Mouse (Mus musculus): ENCODE measurements around the gene Pdpk1.
"Not testable (repeated sequence)": the region's sequence is repeated elsewhere in the genome, so short reads cannot be mapped to it uniquely, and the experiment has no call there.

Gene Pdpk1

DNA sequence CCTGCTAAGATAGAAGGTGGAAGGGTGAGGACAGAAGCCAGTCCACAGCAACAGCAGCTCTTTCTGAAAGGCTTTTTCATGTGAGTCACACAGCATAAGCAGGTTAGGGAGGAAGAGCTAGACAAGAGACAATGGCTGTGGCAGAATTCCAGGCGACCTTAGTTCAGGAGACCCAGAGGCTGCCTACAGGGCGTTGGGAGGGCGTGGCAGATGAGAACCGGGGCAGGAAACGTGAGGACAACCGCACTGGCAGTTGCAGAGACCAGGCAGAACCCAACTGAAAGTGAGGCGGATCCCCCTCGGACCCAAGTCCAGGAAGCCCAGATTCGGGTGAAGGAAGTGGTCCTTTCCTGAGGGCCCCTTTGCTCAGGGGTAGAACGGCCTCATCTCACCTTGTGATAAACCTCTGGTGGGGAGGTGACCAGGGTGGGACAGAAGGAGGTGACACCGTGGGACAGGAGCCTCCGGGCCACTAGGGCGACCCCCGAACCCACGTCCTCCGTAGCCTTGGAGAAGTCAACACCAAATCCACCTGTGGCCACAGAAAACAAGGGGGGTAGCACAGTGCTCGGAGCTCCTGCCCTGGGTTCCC lies 12.0 kb upstream of the Pdpk1 start:
- DNase-seq: no peak

DNA sequence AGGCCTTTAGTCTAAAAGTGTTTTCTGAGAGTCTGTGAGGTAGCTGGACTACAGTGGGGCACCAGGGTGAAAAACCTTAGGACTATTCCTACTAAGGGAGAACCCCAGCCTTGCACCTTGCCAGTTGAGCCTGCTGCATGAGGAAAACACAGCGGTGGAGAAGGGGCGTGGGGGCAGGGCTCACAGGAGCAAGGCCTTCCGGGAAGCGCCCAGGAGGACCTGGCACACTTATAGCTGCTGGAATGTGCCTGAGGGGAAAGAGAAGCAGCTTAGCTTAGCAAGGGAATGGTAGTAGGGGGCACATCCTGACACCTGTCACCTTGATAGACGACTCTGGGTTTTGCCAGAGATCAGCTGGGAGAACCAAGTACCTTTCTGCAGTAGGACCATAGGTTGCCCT lies 10.7 kb upstream of the Pdpk1 start:
- no peak for DNase-seq

GRCm38 (mm10) chr17:24157526-24157925 lies 6.8 kb upstream of the Pdpk1 start:
- DNase-seq: no peak

DNA sequence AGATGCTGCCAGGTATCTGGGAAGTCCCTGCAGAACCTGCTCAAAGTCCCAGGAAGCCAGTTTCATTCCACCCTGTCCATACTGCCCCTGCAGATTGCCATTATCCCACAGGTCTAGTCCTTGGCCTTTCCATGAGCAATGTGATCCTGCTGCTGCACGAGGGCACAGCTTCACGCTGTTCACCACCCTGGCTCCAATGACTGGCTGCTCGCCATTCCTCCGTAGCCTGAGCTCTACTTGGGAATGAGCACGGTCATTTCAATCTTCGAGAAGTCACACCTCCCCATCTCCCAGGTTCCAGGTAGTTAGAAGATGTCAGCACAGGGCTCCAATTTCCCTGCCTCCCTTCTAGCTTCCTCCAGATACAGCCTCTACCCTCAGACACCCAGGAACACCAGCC lies 6.4 kb upstream of the Pdpk1 start:
- DNase-seq: no peak

GRCm38 (mm10) chr17:24156394-24156793 lies 5.7 kb upstream of the Pdpk1 start:
- DNase-seq: no peak

- DNase-seq: no peak
Observed at GRCm38 (mm10) chr17:24155742-24156141, 5.0 kb upstream of the Pdpk1 start.

GRCm38 (mm10) chr17:24154463-24154862 lies 3.7 kb upstream of the Pdpk1 start:
- DNase-seq: no peak

DNA sequence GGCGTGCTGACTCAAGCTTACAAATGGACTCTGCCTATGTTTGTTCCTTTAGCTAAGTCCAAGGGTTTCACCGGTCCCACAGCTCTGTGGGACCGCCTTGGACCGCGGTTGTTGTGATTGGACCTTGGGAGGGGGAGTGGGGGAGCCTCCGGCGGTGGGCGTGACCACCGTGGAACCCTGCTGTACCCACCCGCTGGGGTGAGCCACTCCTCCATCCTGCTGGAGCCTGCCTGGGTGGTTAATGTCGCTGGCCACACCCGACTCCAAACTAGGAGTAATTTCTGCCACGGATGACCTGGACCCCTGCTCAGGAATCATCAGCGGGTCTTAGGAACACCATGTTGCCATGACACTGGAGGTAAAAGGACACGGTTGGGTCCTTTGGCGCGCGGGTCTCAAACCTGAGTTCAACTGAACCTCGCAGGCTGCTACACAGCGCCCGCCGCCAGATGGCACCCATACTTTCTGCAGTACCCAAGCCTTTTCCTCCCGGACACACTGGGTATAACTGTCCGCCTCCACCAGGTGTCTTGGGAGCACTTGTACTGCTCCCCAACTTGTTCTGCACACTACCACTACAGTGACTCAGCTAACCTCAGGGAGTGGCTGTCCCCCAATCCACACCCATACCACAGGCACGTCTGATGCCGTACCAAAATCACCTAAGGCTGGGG lies 1.3 kb upstream of the Pdpk1 start:
- peak; percentile 76 for DNase-seq

DNA sequence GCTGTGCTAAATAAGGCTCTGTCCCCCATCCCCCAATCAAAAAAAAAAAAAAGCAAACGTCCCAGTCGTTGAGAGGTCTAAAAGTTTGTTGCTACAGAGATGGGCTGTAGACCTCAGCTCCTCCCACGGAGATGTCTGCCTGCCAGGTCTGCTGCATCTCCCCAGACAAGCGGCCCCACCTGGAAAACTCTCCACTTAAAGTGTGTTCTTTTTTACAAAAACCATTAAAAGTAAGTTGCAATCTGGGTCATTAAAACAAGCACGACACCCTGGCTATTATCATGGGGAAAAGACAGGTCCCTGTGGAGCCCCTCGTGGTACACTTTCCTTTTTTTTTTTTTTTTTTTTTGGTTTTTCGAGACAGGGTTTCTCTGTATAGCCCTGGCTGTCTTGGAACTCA lies 658 bp upstream of the Pdpk1 start:
- DNase-seq: no peak

GRCm38 (mm10) chr17:24149421-24149820 lies 1.3 kb downstream of the Pdpk1 start:
- DNase-seq: no peak

DNA sequence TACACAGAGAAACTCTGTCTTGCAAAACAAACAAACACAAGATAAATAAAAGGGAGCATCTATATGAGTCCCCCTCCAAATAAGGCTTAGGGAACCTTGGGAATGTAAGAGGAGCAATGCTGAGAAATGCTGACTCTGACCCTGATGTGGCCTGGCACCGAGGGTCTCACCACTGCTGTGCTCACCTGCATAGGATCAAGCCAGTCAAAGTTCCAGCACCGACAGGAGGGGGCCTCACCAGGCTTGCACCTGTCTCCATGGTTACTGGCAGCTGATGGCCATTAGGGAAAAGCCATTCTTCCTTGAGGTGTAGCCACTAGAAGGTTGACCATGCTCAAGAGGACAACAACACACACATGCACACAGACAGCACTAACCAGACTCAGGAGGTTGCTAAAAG lies 7.8 kb downstream of the Pdpk1 start:
- DNase-seq: no peak

DNA sequence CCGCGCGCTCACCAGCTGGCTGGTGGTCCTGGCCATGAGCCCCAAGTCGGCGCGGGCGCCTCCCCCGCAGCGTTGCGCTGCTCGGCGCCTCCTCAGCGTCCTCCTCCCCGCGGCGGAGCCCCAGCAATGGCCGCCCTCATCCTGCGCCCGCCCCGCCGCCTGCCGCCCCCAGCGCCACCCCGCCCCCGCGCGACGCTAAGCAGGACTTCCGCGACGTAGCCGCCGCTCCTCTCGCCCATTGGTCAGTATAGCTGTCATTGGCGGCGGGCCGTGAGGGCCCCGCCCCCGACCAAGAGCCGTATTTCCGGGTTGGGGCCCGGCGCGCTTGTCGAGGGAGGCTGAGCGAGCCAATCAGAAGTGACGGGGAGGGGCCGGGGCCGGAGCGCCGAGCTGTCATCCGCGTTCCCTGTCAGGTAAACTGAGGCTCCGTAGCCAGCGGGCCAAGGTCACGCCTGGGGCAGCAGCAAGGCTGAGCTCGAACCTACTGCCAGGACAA lies 9.3 kb downstream of the Pdpk1 start:
- DNase-seq: peak; percentile 98

DNA sequence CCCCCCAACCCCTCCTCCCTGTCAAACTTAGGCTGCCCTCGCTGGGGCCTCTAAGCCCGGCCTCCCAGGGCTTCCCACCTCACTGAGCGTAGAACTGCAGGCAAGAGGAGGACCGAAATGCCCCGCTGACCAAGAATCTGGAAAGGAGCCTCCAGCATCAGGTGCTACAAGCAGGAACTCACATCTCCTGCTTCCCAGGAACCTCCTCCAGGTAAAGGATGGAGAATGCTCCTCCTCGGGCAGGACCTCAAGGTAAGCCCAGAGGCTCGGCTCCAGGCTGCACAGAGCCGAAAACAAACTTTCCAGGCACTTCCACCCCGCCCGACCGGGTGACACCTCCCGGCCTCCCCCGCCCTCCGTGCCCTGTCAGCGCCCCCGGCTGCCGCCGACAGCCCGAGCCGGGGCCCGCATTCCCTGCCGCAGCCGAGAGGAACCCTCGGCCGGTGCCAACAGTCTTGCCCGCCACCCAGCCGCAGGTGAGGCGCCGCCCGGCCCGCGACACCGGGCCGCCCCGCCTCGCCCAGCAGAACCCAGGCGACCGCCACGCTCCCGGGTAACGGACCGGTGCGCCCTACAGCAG lies 9.8 kb downstream of the Pdpk1 start:
- no peak for DNase-seq

- no peak for DNase-seq
Observed at GRCm38 (mm10) chr17:24139968-24140367, 10.8 kb downstream of the Pdpk1 start.

DNA sequence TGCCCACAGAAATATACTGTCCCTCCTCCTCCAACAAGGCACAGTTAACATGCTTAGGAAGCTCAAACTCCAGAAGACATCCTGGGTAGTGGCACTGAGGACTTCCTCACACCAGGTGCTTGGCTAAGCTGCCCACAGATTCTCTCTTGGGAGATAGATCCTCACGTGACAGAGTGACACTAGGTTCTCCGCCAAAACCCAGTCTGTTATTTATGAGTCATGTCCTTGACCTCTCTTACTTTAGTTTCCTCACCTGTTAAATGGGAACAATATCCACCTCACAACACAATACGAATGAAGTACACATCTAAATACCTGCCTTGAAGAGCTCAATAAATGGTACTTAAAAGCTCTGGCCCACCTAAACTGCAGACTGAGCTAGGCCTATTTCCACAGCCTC lies 11.5 kb downstream of the Pdpk1 start:
- no peak for DNase-seq

- DNase-seq: no peak
Observed at GRCm38 (mm10) chr17:24137226-24137880, 13.4 kb downstream of the Pdpk1 start.

DNA sequence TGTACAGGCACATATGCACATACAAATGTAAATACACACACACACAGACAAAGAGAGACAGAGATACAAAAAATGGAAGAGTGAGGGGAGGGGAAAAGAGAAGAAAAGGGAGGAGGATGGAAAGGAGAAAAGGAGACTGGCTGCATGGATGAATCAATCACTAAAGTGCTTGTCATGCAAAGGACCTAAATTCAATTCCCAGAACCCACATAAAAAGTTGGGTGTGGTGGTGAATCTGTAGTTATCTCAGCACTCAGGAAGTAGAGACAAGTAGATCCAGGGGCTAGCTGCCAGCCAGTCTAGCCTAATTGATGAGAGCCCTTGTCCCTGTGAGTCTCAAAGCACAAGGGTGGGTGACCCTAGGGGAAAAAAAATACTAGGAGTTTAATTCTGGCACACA lies 16.7 kb downstream of the Pdpk1 start:
- no peak for DNase-seq

DNA sequence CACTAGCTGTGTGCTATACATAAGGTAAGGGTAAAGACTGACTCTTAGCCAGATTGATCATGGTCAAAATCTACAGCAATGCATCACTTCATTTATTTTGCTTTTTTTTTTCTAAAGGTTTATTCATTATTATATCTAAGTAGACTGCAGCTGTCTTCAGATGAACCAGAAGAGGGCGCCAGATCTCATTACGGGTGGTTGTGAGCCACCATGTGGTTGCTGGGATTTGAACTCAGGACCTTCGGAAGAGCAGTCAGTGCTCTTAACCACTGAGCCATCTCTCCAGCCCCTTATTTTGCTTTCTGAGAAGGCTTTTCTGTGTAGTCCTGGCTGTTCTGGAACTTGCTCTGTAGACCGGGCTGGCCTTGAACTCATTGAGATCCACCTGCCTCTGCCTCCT lies 17.8 kb downstream of the Pdpk1 start:
- not testable (repeated sequence) for DNase-seq

DNA sequence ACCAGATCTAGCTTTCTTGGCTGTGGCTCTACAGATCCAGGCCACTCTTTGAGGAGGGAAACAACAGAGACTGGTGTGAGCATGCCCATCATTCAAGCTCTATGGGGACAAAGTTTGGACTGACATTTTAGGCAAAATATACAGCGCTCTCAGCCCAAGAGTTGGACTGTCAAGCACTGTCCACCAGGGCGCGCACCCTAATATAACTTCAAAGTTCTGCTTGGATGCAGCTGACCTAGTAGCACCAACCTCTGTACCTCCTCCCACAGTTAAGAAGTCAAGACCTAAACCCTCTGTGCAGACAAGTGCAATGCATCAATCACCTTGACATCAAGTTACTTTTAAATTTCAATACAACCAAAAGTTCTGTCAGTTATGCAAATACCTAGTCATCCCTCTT lies 19.2 kb downstream of the Pdpk1 start:
- no peak for DNase-seq

DNA sequence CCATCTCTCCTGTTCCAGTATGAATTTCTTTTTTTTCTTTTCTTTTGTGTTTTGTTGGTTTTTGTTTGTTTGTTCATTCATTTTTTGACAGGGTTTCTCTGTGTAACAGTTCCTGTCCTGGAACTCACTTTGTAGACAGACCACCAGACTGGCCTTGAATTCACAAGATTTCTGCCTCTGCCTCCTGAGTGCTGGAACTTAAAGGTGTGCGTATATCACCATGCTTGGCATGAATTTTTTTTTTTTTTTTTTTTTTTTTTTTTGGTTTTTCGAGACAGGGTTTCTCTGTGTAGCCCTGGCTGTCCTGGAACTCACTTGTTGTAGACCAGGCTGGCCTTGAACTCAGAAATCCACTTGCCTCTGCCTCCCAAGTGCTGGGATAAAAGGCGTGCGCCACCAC lies 21.5 kb downstream of the Pdpk1 start:
- not testable (repeated sequence) for DNase-seq

GRCm38 (mm10) chr17:24127592-24127991 lies 23.1 kb downstream of the Pdpk1 start:
- no peak for DNase-seq

- DNase-seq: no peak
Observed at GRCm38 (mm10) chr17:24126801-24127200, 23.9 kb downstream of the Pdpk1 start.

- DNase-seq: no peak
Observed at GRCm38 (mm10) chr17:24119446-24119845, 31.3 kb downstream of the Pdpk1 start.

- peak; percentile 21 for DNase-seq
Observed at GRCm38 (mm10) chr17:24113031-24113430, 37.7 kb downstream of the Pdpk1 start.
